In the genomic region with DNA sequence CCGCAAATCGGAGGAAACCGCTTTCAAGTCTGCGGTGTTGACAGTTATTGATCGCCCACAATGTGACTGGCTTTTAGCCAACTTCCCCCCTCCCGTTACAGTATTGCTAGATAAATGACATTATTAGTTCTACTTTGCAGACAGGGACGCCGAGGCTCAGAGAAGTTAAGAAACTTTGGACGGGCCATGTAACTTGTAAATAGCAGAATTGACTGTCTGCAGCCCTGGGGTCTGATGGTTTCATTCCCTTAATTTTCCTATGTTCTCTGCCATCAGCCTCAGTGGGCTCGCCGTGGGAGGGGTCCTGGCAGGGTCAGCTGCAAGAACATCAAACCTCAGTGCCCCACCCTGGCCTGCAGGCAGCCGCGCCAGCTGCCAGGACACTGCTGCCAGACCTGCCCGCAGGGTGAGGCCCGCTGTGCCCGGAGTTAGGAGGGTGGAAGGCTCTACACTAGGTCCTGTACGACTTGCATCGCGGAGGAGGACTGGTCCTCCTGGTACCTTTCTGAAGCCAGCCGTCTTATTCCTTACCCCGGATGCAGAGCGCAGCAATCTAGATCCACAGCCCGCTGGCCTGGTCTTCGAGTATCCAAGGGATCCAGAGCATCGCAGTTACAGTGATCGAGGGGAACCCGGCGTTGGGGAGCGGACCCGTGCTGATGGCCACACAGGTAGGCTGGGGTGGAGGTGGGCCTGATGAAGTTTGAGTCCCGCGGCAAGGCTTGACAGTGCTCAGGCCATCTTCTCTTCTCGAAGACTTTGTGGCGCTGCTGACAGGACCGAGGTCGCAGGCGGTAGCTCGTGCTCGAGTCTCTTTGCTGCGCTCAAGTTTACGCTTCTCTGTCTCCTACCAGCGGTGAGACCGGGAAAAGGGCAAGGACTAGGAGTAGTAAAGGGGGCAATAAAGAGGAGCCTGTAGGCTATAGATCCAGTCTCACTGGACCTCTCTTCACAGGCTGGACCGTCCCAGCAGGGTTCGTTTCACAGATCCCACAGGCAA, we compare ENCODE assay signal across 8 mouse cellular contexts. TPM values are rescaled to one million over a fixed set of nuclear protein-coding genes. Genes with fewer than 3 reads are reported as not detected.
DNase-seq lines count a peak whose midpoint lies in the region; ATAC-seq and TF ChIP-seq lines count a peak whose summit lies in the region.

Thpo (minus strand) TSS at position 781 of the 1,000 bp plus-strand sequence.

- H3K4me3 ChIP-seq in kidney, adult 2 months (ENCODE audit: insufficient read depth, low read depth, low read length) = peak within 1 kb of the TSS; percentile 58
- H3K4me3 ChIP-seq in brown adipose tissue, adult 24 weeks (ENCODE audit: insufficient read depth, low read depth, low read length) = peak within 1 kb of the TSS; percentile 49
- peak within 1 kb of the TSS; percentile 74 for H3K4me3 ChIP-seq in forebrain, embryonic 15.5 days
- peak within 1 kb of the TSS; percentile 55 for H3K4me3 ChIP-seq in liver, embryonic 13.5 days (replicated peaks)

- no peak for ATAC-seq in forebrain, embryonic 15.5 days (replicated peaks)
- ATAC-seq in liver, embryonic 13.5 days (ENCODE audit: low read depth) = no peak

- no peak for DNase-seq in kidney, adult 2 months
- DNase-seq in kidney, adult 11 months = no peak
- DNase-seq in liver, embryonic 13.5 days = no peak
- no peak for DNase-seq in urinary bladder, postnatal 10 days (ENCODE audit: low spot score)
- no peak for DNase-seq in right cerebral cortex, postnatal 14 days
- no peak for DNase-seq in urinary bladder, postnatal 14 days (ENCODE audit: low spot score)

- H3K27me3 ChIP-seq in kidney, adult 2 months (replicated peaks; ENCODE audit: control insufficient read depth, insufficient read depth, low read length) = no peaks in the 10 kb centered on the region
- H3K27me3 ChIP-seq in forebrain, embryonic 15.5 days = peaks cover 22% of the 10 kb centered on the region
- peaks cover 92% of the 10 kb centered on the region for H3K27me3 ChIP-seq in liver, embryonic 13.5 days

- H3K27ac ChIP-seq in kidney, adult 2 months (ENCODE audit: insufficient read depth, low read depth, low read length) = no peak within 1 kb of the TSS
- H3K27ac ChIP-seq in brown adipose tissue, adult 24 weeks (replicated peaks; ENCODE audit: low read depth, low read length) = no peak within 1 kb of the TSS
- no peak within 1 kb of the TSS for H3K27ac ChIP-seq in forebrain, embryonic 15.5 days (replicated peaks)
- H3K27ac ChIP-seq in liver, embryonic 13.5 days = no peak within 1 kb of the TSS

- TF ChIP-seq CTCF in kidney, adult 2 months (conservative IDR thresholded peaks at IDR 0.05; ENCODE audit: insufficient read depth, insufficient read length, low read depth, low read length) = no peak

- peak within 1 kb of the TSS; percentile 90 for H3K4me2 ChIP-seq in forebrain, embryonic 15.5 days (replicated peaks)
- peak within 1 kb of the TSS; percentile 69 for H3K4me2 ChIP-seq in liver, embryonic 13.5 days

- H3K4me1 ChIP-seq in kidney, adult 2 months (ENCODE audit: control insufficient read depth, insufficient read depth, low read length) = no peaks in the 10 kb centered on the region; the same call in 1 of the 2 replicates
- H3K4me1 ChIP-seq in brown adipose tissue, adult 24 weeks (ENCODE audit: control insufficient read depth, insufficient read depth, insufficient read length, low read length) = peaks cover 5% of the 10 kb centered on the region; the same call in 1 of the 2 replicates
- peaks cover 20% of the 10 kb centered on the region for H3K4me1 ChIP-seq in forebrain, embryonic 15.5 days
- H3K4me1 ChIP-seq in liver, embryonic 13.5 days (replicated peaks) = peaks cover 9% of the 10 kb centered on the region; the same call in 1 of the 2 replicates

- no peak for TF ChIP-seq POLR2A in kidney, adult 2 months (IDR thresholded peaks at IDR 0.05; ENCODE audit: low read depth, low read length)

- WGBS in kidney, adult 2 months = 13% methylated on average over 45 of the region's 45 CpGs
- WGBS in forebrain, embryonic 15.5 days = 4% methylated on average over 45 of the region's 45 CpGs
- WGBS in liver, embryonic 13.5 days (ENCODE audit: insufficient replicate concordance) = 5% methylated on average over 45 of the region's 45 CpGs

- H3K9ac ChIP-seq in forebrain, embryonic 15.5 days (replicated peaks) = peak within 1 kb of the TSS; percentile 79
- H3K9ac ChIP-seq in liver, embryonic 13.5 days = peak within 1 kb of the TSS; percentile 44

- no peaks in the 10 kb centered on the region for H3K9me3 ChIP-seq in forebrain, embryonic 15.5 days
- no peaks in the 10 kb centered on the region for H3K9me3 ChIP-seq in liver, embryonic 13.5 days (replicated peaks)

- H3K36me3 ChIP-seq in kidney, adult 2 months (ENCODE audit: control insufficient read depth, insufficient read depth, low read length) = no peaks in the 10 kb centered on the region
- H3K36me3 ChIP-seq in forebrain, embryonic 15.5 days = no peaks in the 10 kb centered on the region
- H3K36me3 ChIP-seq in liver, embryonic 13.5 days = no peaks in the 10 kb centered on the region

RNA-seq across cellular contexts. Expression of gene Thpo, which starts in this region (rescaled TPM):
- 17.1 and 17.7 TPM in 2 replicates for polyA plus RNA-seq in kidney, adult 2 months (2012; rRNA removed)
- not detected in 2 replicates for polyA plus RNA-seq in brown adipose tissue, adult 24 weeks (2012; ENCODE audit: insufficient read depth, insufficient read length, missing spikeins)
- polyA plus RNA-seq in forebrain, embryonic 15.5 days (2015; fragmentation: Nextera tagmentation; extraction: Ambion mirVana) = 0.80 and 0.91 TPM in 2 replicates
- polyA plus RNA-seq in liver, embryonic 13.5 days (2015; fragmentation: Nextera tagmentation; extraction: Ambion mirVana) = 3.2 and 4.0 TPM in 2 replicates
